Mouse (Mus musculus) stomach, embryonic 14.5 days (tissue): ENCODE results near the gene Gm11273. TPM values are rescaled to one million over a fixed set of nuclear protein-coding genes. Genes with fewer than 3 reads are reported as not detected.
"Not testable (repeated sequence)": the region's sequence is repeated elsewhere in the genome, so short reads cannot be mapped to it uniquely, and the experiment has no call there.

Source experiments
- ATAC-seq: fragments of 200-750 bp; cut with Nextera tagmentation; 2 replicates; pipeline ENCODE4 v1.8.0; 2017; ENCODE audit warnings: low read depth, moderate TSS enrichment; ENCODE audit not compliant: insufficient number of reproducible peaks, insufficient read depth, low FRiP score
- H3K27ac ChIP-seq: fragments of 300-500 bp; sonication (generic); 2 replicates; pipeline ENCODE4 v1.5.1; 2014; ENCODE audit warnings: mild to moderate bottlenecking, low read length, moderate library complexity, mixed read lengths
- H3K27me3 ChIP-seq: fragments of 300-500 bp; sonication (generic); 2 replicates; pipeline ENCODE4 v1.6.1; 2014; ENCODE audit warnings: low read length, control low read depth, mixed read lengths; ENCODE audit not compliant: control insufficient read depth, insufficient read depth
- H3K36me3 ChIP-seq: fragments of 300-500 bp; sonication (generic); 2 replicates; pipeline ENCODE4 v1.6.1; 2014; ENCODE audit warnings: mild to moderate bottlenecking, control low read depth, low read length, moderate library complexity, mixed read lengths; ENCODE audit not compliant: control insufficient read depth, insufficient read depth
- H3K4me1 ChIP-seq: fragments of 300-500 bp; sonication (generic); 2 replicates; pipeline ENCODE4 v1.6.1; 2014; ENCODE audit warnings: low read length, control low read depth, mixed read lengths; ENCODE audit not compliant: control insufficient read depth, insufficient read depth
- H3K4me2 ChIP-seq: fragments of 300-500 bp; sonication (generic); replicated peaks from 2 replicates; pipeline ENCODE4 v1.6.1; 2014; ENCODE audit warnings: low read depth, low read length, control low read depth
- H3K4me3 ChIP-seq: fragments of 300-500 bp; sonication (generic); 2 replicates; pipeline ENCODE4 v1.5.1; 2014; ENCODE audit warnings: low read depth, low read length, control low read depth
- H3K9ac ChIP-seq: fragments of 300-500 bp; sonication (generic); replicated peaks from 2 replicates; pipeline ENCODE4 v1.6.1; 2014; ENCODE audit warnings: low read depth, mild to moderate bottlenecking, control low read depth, low read length, moderate library complexity, mixed read lengths
- H3K9me3 ChIP-seq: fragments of 300-500 bp; sonication (generic); 2 replicates; pipeline ENCODE4 v1.6.1; 2016; ENCODE audit warnings: low read depth, low read length, control low read depth; ENCODE audit not compliant: control insufficient read depth
- WGBS: fragments of 180-500 bp; shearing (Covaris S2); extraction: QIAGEN DNeasy Blood & Tissue Kit; methylation state at CpG from one replicate; pipeline ENCODE4 v1.1.7; 2014; 5-methylcytosine and 5-hydroxymethylcytosine counted together
- polyA plus RNA-seq: library from polyadenylated mRNA; unstranded; fragments of >200 nt; fragmentation: Nextera tagmentation; extraction: Ambion mirVana; gene quantifications from 2 replicates; pipeline ENCODE4 v1.2.1, GENCODE M21; 2014

The Gm11273 gene
- polyA plus RNA-seq, 1 experiment from 2014 or later = 6.7 TPM

GRCm38 (mm10) chr13:21495080-21495479, 6.1 kb downstream of the Gm11273 start, which contains the start of gene AK157302:
Gene AK157302, plus strand, starts transcription at chr13:21495223.
- H3K4me1 ChIP-seq = no peaks in the 10 kb centered on the region
- H3K9me3 ChIP-seq = no peaks in the 10 kb centered on the region
- no peak within 1 kb of the TSS for H3K9ac ChIP-seq
- H3K4me2 ChIP-seq = no peak within 1 kb of the TSS
- H3K36me3 ChIP-seq = no peaks in the 10 kb centered on the region
- H3K4me3 ChIP-seq = no peak within 1 kb of the TSS
- H3K27me3 ChIP-seq = no peaks in the 10 kb centered on the region
- ATAC-seq = no peak
- H3K27ac ChIP-seq = no peak within 1 kb of the TSS
- 93% methylated on average over 21 of the region's 21 CpGs for WGBS

GRCm38 (mm10) chr13:21492847-21493246, 8.4 kb downstream of the Gm11273 start:
- ATAC-seq = no peak
- H3K27me3 ChIP-seq = no peaks in the 10 kb centered on the region
- H3K4me3 ChIP-seq = no peak overlapping the region
- no peak overlapping the region for H3K4me2 ChIP-seq
- H3K4me1 ChIP-seq = no peaks in the 10 kb centered on the region
- no peaks in the 10 kb centered on the region for H3K36me3 ChIP-seq
- H3K9me3 ChIP-seq = no peaks in the 10 kb centered on the region
- no peak overlapping the region for H3K27ac ChIP-seq
- H3K9ac ChIP-seq = no peak overlapping the region
- 94% methylated on average over 5 of the region's 5 CpGs for WGBS

GRCm38 (mm10) chr13:21486881-21487280, 14.3 kb downstream of the Gm11273 start:
- Histone ChIP-seq H3K4me3 (no peak overlapping the region), H3K4me2 (no peak overlapping the region), H3K4me1 (no peaks in the 10 kb centered on the region), H3K27me3 (no peaks in the 10 kb centered on the region), H3K9ac (no peak overlapping the region), H3K27ac (no peak overlapping the region), H3K36me3 (peaks cover 6% of the 10 kb centered on the region), H3K9me3 (no peaks in the 10 kb centered on the region; the same call in 1 of the 2 replicates)
- ATAC-seq = no peak
- WGBS = 85% methylated on average over 1 of the region's 1 CpGs

GRCm38 (mm10) chr13:21478759-21479670, 22.2 kb downstream of the Gm11273 start, which contains the start of the genes Zkscan4 and Gm10065:
Gene Zkscan4, plus strand, starts transcription at chr13:21478907.
Gene Gm10065, minus strand, starts transcription at chr13:21479441.
- not testable (repeated sequence) for H3K27me3 ChIP-seq, H3K4me1 ChIP-seq, H3K9me3 ChIP-seq, H3K36me3 ChIP-seq
- peak within 1 kb of the TSS; percentile 53; the same call in 1 of the 2 replicates for H3K27ac ChIP-seq
- H3K4me2 ChIP-seq = peak within 1 kb of the TSS; percentile 53
- ATAC-seq = peak; percentile 74; the same call in 1 of the 2 replicates
- 4% methylated on average over 31 of the region's 31 CpGs for WGBS
- peak within 1 kb of the TSS; percentile 34; the same call in 1 of the 2 replicates for H3K9ac ChIP-seq
- peak within 1 kb of the TSS; percentile 44 for H3K4me3 ChIP-seq

GRCm38 (mm10) chr13:21472427-21472826, 28.8 kb downstream of the Gm11273 start:
- no peak overlapping the region for H3K4me2 ChIP-seq
- no peak for ATAC-seq
- WGBS = 35% methylated on average over 4 of the region's 4 CpGs
- H3K27me3 ChIP-seq = no peaks in the 10 kb centered on the region
- H3K4me3 ChIP-seq = no peak overlapping the region
- H3K27ac ChIP-seq = no peak overlapping the region
- H3K36me3 ChIP-seq = no peaks in the 10 kb centered on the region
- H3K9ac ChIP-seq = no peak overlapping the region
- no peaks in the 10 kb centered on the region for H3K9me3 ChIP-seq
- H3K4me1 ChIP-seq = no peaks in the 10 kb centered on the region

GRCm38 (mm10) chr13:21469097-21469496, 32.1 kb downstream of the Gm11273 start:
- no peak for ATAC-seq
- Histone ChIP-seq H3K27me3 (no peaks in the 10 kb centered on the region), H3K4me1 (no peaks in the 10 kb centered on the region), H3K36me3 (no peaks in the 10 kb centered on the region), H3K4me3 (no peak overlapping the region), H3K9me3 (no peaks in the 10 kb centered on the region), H3K9ac (no peak overlapping the region), H3K27ac (no peak overlapping the region), H3K4me2 (peak overlapping the region; percentile 88; the same call in 1 of the 2 replicates)
- 37% methylated on average over 9 of the region's 9 CpGs for WGBS

- H3K27me3 ChIP-seq = no peaks in the 10 kb centered on the region
- H3K9me3 ChIP-seq = no peaks in the 10 kb centered on the region
- H3K4me1 ChIP-seq = no peaks in the 10 kb centered on the region
- H3K4me2 ChIP-seq = peak within 1 kb of the TSS; percentile 88
- no peaks in the 10 kb centered on the region for H3K36me3 ChIP-seq
- peak within 1 kb of the TSS; percentile 64 for H3K9ac ChIP-seq
- H3K4me3 ChIP-seq = peak within 1 kb of the TSS; percentile 56
- WGBS = under 1% methylated on average over 54 of the region's 54 CpGs
- peak; percentile 99 for ATAC-seq
- H3K27ac ChIP-seq = no peak within 1 kb of the TSS
Observed at GRCm38 (mm10) chr13:21468061-21469019, 32.9 kb downstream of the Gm11273 start, which contains the start of gene Nkapl. Gene Nkapl, minus strand, starts transcription at chr13:21468509.

- no peak overlapping the region for H3K4me2 ChIP-seq
- H3K4me3 ChIP-seq = no peak overlapping the region
- H3K9ac ChIP-seq = no peak overlapping the region
- H3K27ac ChIP-seq = no peak overlapping the region
- no peaks in the 10 kb centered on the region for H3K36me3 ChIP-seq
- H3K27me3 ChIP-seq = no peaks in the 10 kb centered on the region
- no peaks in the 10 kb centered on the region for H3K4me1 ChIP-seq
- 88% methylated on average over 10 of the region's 10 CpGs for WGBS
- no peaks in the 10 kb centered on the region for H3K9me3 ChIP-seq
- ATAC-seq = no peak
Observed at GRCm38 (mm10) chr13:21467336-21467735, 33.9 kb downstream of the Gm11273 start.
